Mouse (Mus musculus) left cerebral cortex, postnatal 10 days (tissue): ENCODE measurements at regions not wholly inside any gene's neighbourhood (a gene's known extent, or its start where the extent isn't known, plus 50 kb on each side); places are given as distances from the start of the nearest gene placed in this dataset.

Source experiments
- DNase-seq, 2 experiments: peaks; one replicate each; pipeline ENCODE4 v3.0.0; 2021 to 2022; ENCODE audit warnings: low spot score in 2 of 2, mixed read lengths in 1 of 2; ENCODE audit errors: extremely low spot score in 1 of 2
- intact Hi-C: fragments of 180-260 bp; cut with DNase I; formaldehyde crosslinking; loops from one replicate; pipeline ENCODE4 v1.15.1; 2025

DNA sequence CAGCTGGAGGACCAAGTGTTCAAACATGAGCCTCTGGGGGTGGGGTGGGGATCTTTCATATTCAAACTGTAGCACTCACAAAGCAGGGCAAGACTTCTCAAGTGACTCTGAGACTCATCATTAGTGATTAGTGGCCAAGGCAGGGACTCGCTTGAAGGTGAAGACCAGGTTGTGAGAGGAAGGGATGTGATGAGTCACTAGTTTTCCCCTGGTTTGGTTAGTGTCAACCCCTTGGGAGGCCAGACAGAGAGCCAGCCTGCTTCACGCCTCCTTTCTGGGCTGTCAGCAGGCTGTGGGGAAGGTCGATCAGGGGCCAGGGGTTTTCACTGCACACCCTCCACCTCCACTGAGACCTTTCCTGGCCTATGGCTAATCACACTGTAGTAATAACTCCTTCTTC, 65.2 kb downstream of the Slc30a10 start:
- intact Hi-C loops = no loop called here
- DNase-seq = no peak

DNA sequence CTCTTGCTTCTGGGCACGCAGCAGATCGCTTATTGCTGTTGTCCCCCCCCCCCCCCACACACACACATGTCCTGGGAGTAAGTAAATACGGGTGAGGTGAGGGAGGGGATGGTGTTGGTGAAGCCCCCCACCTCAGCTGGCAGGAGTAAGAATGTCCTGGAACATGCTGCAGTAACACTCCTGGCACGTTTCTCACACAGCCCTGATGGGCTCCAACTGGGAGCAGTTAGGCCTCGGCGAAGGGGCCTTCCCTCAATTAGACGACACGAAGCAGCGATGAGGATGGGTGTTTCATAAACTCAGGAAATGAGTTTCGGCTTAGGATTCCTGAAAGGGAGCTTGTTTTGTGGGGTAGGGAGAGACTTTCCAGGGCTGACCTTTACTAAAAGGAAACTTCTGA, 69.4 kb downstream of the Slc30a10 start:
- intact Hi-C loops = no loop called here
- no peak for DNase-seq

GRCm38 (mm10) chr1:185533471-185533870, 78.8 kb downstream of the Slc30a10 start:
- intact Hi-C loops = no loop called here
- no peak for DNase-seq

DNA sequence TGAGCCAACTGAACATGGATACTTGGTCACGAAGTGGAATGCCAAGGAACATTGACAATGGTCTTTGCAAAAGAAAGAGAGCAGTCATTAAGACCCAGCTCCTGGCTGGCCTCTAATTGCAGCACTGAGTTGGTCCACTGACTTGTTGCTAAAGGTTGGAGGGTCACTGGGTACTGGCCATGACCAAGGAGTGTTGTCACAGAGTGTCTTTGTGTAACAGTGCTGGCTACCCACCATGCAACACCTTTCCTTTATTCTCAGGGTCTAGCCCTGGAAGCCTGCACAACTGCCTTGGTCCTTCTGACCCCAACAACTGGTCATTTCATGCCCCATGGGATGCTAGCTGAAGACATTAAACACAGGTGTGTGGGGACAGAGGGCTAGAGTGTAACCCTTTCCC, 79.5 kb downstream of the Slc30a10 start:
- intact Hi-C loops = no loop called here

DNA sequence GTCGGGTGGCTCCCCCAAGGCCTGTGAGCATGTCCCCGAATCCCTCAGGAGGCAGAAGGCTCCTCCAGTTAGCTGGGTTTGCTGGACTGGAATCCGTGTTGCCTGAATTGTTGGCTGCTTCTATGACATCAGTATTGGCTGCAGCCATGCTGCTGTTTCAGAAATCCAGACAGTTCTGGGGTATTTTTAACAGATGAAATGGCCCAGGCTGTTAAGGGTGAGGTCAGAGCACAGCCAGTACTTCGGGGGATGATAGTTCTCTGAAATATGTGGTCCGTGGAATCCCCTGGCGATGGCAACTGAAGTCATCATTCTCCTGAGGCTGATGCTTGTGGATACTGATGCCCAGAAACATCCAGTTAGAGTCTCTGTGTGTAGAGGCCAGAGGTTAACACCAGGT, 80.7 kb downstream of the Slc30a10 start:
- intact Hi-C loops = no loop called here
- DNase-seq = no peak

More for the DNA sequence above, 79.5 kb downstream of the Slc30a10 start:
- DNase-seq = no peak

DNA sequence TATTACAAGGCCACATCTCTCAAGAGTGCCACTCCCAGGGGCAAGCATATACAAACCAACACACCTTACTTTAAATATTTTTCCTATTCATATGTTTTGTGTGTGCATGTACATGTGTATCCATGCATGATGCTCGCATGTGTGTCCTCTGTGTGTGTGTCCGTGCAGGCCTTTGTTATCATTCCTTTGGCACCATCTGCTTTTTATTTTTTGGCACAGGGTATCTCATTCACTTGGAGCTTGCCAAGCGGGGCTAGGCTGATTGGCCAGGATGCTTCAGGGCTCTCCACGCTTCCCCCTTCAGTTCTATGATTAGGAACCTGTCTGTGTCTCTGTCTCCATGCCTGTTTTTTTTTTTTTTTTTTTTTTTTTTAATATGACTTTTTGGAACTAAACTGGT, 82.6 kb downstream of the Slc30a10 start:
- DNase-seq = no peak
- intact Hi-C loops = no loop called here

- intact Hi-C loops = no loop called here
- DNase-seq = no peak
Measured at GRCm38 (mm10) chr1:185539458-185539857, 84.8 kb downstream of the Slc30a10 start.

DNA sequence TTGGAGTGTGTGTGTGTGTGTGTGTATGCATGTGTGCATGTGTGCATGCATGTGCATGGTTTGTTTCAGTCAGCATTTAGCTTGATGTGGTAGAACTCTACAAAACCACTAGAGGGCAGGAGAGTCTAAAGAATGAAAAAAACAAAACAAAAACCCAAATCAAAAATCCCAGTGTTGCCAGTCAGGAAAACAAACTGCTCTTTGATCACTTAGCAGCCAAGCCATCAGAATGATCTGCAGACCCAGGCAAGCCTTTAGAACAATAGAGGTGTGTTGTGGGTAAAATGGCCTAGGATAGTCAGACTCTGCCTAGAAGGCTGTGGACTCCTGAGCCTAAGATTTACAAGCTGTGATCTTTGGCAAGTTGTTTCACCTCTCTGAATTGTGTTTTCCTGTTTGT, 91.7 kb downstream of the Slc30a10 start:
- DNase-seq = no peak
- intact Hi-C loops = loop anchor here (5.0 kb wide), 2 partner anchors 136 to 1176 kb away; no protein-coding TSS in a partner anchor

GRCm38 (mm10) chr1:185572761-185573530, 118.3 kb downstream of the Slc30a10 start:
- intact Hi-C loops = no loop called here
- DNase-seq = no peak

GRCm38 (mm10) chr1:185574978-185575377, 120.3 kb downstream of the Slc30a10 start:
- intact Hi-C loops = no loop called here
- no peak for DNase-seq

DNA sequence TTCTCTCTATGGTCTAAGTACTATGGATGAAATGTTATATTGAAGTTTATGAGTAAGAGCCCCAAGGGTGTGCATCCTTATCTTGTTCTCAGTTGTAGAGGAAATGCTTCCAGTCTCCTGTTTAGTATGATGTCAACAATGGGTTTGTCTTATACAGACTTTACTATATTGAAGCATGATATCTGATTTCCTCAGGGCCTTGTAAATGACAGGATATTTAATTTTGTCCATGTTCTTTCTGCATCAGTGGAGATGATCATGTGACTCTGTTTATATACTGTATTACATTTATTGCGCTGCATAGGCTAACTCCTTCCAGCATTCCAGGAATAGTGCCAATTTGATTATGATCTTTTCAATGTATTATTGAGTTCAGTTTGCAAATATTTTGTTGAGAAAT, 125.2 kb downstream of the Slc30a10 start:
- DNase-seq = no peak
- intact Hi-C loops = no loop called here

GRCm38 (mm10) chr1:185585191-185585870, 130.7 kb downstream of the Slc30a10 start:
- intact Hi-C loops = no loop called here
- no peak for DNase-seq

DNA sequence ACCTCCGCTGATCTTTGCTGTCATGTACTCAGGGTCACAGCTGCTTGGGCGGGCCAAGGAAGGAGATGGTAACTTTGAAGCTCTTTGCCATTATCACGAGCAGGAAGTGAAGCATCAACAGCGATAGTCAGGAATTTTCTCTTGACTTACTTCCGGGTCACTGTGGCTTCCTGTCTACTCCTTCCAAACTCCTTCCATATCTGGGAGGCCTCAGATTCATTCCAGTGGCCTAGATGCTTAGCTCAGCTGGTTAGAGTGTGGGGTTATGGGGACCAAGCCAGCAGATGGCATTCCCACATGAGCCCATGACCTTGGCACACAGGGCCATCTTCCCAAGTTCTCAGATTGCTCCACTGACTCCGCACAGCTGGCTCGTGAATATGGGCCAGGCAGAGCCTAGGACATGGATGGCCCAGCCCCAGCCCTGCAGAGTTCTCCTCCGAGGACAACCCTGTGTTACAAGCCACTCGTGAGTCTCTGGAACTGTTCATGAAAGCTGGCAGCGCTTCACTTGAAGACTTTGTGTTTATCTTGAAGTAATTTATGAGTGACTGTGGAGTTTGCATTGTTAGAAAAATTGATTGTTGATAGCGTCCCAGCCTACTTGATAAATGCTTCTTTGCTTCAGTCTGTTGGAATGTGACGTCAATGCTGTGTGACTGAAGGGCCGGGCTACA, 133.2 kb downstream of the Slc30a10 start:
- intact Hi-C loops = no loop called here
- DNase-seq = no peak

DNA sequence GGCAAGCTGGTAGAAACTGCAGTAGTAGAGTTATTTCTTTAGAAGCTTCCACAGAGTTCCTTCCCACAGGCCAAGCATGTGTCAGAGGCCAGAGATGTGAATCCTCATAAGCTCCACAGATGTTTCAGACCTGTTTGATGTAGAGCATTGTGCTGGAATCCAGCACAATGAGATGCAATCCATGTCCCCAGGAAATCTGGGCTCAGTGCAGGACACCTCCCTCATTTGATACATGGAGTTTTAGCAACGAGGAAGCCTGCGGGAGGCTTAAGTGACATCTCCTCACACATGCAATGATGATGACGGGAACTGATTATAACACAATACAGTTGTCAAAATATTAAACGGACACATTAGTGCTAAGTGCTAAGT, 133.7 kb downstream of the Slc30a10 start:
- intact Hi-C loops = no loop called here
- no peak for DNase-seq

DNA sequence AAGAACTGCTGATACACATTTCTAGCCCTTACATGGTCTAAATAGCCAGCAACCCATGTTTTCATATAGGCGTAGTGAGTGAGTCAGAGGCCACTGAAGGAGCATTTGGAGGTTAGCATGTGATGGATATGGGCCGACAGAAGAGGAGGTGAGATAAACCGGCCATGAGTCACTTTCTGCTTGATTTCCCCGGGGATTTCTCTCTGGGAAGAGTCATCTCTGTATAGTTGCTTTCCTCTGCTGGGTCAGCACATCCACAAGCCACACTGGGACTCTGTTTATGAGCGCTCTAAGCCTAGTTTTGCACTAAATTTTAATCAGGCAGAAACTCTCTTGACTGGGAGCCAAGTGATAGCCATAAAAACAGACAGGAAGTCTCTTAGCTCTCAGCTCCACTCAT, 142.2 kb downstream of the Slc30a10 start:
- intact Hi-C loops = no loop called here
- no peak for DNase-seq

DNA sequence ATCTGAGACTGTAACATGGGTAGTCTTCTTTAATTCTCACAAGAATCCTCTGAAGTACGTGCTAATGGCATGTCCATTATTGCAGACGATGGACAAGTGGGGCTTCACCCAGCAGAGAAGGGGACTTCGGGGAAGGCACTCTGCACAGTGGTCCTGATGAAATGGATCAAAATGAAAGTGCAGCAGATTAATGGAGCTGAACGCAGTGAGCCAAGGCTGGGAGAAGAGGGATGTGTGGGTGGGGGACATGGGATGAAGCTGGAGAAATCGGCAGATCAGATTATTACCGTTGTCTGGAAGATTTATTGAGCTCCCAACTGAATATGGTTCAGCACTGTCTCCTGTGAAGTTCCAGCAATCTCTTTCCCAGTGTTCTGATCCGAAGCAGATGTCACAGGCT, 143.9 kb downstream of the Slc30a10 start:
- intact Hi-C loops = no loop called here
- no peak for DNase-seq

DNA sequence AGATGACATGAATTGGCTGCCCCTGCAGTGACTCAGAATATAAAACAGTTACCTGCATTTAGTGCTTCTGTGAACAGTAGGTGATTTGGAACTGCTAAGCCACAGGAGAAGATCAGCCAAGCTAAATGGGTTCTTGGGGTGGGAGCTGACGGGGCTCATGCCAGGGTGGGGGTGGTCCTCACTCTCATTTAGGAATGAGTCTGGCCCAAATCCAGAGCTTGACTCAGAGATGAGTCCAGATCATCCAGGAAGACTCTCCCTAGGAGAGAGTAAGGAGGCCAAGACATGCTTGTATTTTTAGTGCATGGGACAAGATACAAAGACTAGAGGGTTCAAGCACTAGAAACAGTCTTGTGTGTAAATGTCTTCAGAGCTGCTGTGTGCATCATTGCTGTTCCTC, 146.5 kb downstream of the Slc30a10 start:
- DNase-seq = no peak
- intact Hi-C loops = no loop called here

DNA sequence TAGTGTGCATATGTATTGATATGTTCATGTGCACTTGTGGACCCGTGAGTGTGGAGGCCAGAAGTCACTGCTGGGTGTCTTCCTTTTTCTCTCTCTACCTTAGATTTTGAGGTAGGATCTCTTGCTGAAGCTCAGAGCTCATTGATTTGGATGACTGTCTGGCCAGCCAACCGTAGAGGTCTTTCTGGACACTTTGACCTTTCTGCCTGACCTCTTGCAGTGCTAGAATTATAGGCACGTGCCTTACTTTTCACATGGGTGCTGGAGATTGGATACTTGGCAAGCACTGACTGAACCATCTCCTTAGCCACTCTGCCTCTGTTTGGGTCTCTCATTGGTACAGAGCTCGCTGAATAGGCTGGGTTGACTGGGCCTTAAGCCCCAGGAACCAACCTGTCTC, 151.3 kb downstream of the Slc30a10 start:
- no peak for DNase-seq
- intact Hi-C loops = no loop called here

GRCm38 (mm10) chr1:185607611-185608010, 153.0 kb downstream of the Slc30a10 start:
- no peak for DNase-seq
- intact Hi-C loops = no loop called here

- DNase-seq = no peak
- intact Hi-C loops = no loop called here
Measured at GRCm38 (mm10) chr1:185608440-185608839, 153.8 kb downstream of the Slc30a10 start.
